Mouse (Mus musculus) Patski (cell line): Measurements from ENCODE around the gene Chka. TPM values are rescaled to one million over a fixed set of nuclear protein-coding genes. Genes with fewer than 3 reads are reported as not detected.

Source experiments
- ATAC-seq: fragments of 100-300 bp; one replicate; pipeline ENCODE4 v1.8.0; 2021
- CTCF ChIA-PET: fragments of 350-600 bp; sonication (Branson Sonifier 250); formaldehyde crosslinking; loops from one replicate; lab custom pipeline; 2022; ENCODE audit warnings: inconsistent platforms; lab: Charles Lee
- POLR2A ChIA-PET: fragments of 350-600 bp; sonication (Branson Sonifier 250); formaldehyde crosslinking; loops from one replicate; lab custom pipeline; 2022; ENCODE audit warnings: antibody characterized with exemption, inconsistent platforms; lab: Charles Lee
- DNase-seq: peaks from one replicate; pipeline ENCODE4 v3.0.0-alpha.2; 2011; ENCODE audit warnings: low read depth, low spot score
- H3K27me3 ChIP-seq: fragments of 371-371 bp; one replicate; pipeline ENCODE4 v1.5.1; 2021
- CTCF ChIP-seq: fragments of 100-300 bp; IDR thresholded peaks from one replicate; pipeline ENCODE4 v1.5.1; 2021
- in situ Hi-C: fragments of 300-500 bp; cut with MboI; formaldehyde crosslinking; loops from 3 replicates; pipeline ENCODE4 v1.11.1; 2018; ENCODE audit warnings: low pct_unique_long_range_greater_than_20kb, mixed read lengths
- polyA plus RNA-seq: library from polyadenylated mRNA; unstranded; gene quantifications from one replicate; pipeline ENCODE4 v1.2.3, GENCODE M21; 2021

Chka gene
- polyA plus RNA-seq, 1 experiment from 2014 or later: 169 TPM

- ChIA-PET CTCF (interaction anchor here (1.3 kb wide), 1 partner anchor 10 kb away, joined by 3 read pairs; no protein-coding TSS in a partner anchor), POLR2A (interaction anchor here (0.7 to 1.5 kb wide), 2 partner anchors 13 to 23 kb away, joined by 4 to 5 read pairs; no protein-coding TSS in a partner anchor)
- in situ Hi-C loops: no loop called here
- DNase-seq: no peak
- no peaks in the 10 kb centered on the region for H3K27me3 ChIP-seq
- no peak for TF ChIP-seq CTCF
- no peak for ATAC-seq
Measured at GRCm38 (mm10) chr19:3897557-3897956, 46.0 kb downstream of the Chka start.

- in situ Hi-C loops: no loop called here
- no peak for TF ChIP-seq CTCF
- CTCF ChIA-PET: no interaction called here
- no peaks in the 10 kb centered on the region for H3K27me3 ChIP-seq
- POLR2A ChIA-PET: no interaction called here
- DNase-seq: no peak
- no peak for ATAC-seq
Measured at GRCm38 (mm10) chr19:3898952-3899351, 47.4 kb downstream of the Chka start.

GRCm38 (mm10) chr19:3899618-3900017 is 48.0 kb downstream of the Chka start:
- H3K27me3 ChIP-seq: no peaks in the 10 kb centered on the region
- DNase-seq (no peak), ATAC-seq (no peak)
- CTCF ChIA-PET: no interaction called here
- in situ Hi-C loops: no loop called here
- TF ChIP-seq CTCF: no peak
- POLR2A ChIA-PET: no interaction called here

GRCm38 (mm10) chr19:3902966-3903365 is 51.4 kb downstream of the Chka start:
- ATAC-seq (no peak), DNase-seq (no peak)
- CTCF ChIA-PET: no interaction called here
- no peak for TF ChIP-seq CTCF
- POLR2A ChIA-PET: interaction anchor here (1.1 kb wide), 1 partner anchor 11 kb away, joined by 3 read pairs; no protein-coding TSS in a partner anchor
- in situ Hi-C loops: no loop called here
- no peaks in the 10 kb centered on the region for H3K27me3 ChIP-seq

DNA sequence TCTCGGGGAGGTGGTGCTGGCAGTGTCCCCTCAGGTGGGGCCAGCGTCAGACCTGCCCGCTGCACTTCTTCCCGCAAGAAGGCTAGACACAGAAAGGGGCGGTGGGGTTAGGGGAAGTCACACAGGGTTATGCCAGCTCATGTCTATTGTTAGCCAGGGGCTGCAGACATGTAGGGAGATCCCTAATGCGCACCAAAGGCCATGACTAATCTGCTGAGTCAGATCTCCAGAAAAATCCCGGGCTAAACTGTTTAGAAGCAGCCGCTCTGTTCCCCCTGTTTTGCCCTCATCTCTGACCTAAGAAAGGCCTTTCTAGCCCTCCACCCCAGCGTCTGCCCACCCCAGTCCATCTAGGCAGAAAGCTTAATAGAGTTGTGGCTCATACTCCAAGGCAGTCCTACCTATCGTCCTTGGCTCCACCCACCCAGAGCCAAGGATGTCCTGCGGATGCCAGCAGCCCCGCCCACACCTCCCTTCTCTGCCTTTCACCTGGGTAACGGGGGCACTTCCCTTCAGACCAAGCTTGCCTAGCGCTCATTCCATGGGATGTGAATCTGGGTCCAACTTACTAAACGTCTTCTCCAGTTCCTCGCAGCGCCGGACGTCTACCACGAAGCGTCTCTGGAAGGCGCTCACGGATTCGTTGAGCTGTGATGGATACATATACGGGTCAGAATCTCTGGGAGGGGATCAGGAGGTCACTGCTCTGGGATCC is 52.2 kb downstream of the Chka start:
- H3K27me3 ChIP-seq: no peaks in the 10 kb centered on the region
- ATAC-seq: no peak
- no peak for DNase-seq
- TF ChIP-seq CTCF: no peak
- CTCF ChIA-PET: interaction anchor here (1.2 kb wide), 1 partner anchor 9 kb away, joined by 3 read pairs; no protein-coding TSS in a partner anchor
- POLR2A ChIA-PET: interaction anchor here (0.8 to 2.4 kb wide), 3 partner anchors 8 to 13 kb away, joined by 3 to 9 read pairs (median 8); no protein-coding TSS in a partner anchor
- in situ Hi-C loops: no loop called here

DNA sequence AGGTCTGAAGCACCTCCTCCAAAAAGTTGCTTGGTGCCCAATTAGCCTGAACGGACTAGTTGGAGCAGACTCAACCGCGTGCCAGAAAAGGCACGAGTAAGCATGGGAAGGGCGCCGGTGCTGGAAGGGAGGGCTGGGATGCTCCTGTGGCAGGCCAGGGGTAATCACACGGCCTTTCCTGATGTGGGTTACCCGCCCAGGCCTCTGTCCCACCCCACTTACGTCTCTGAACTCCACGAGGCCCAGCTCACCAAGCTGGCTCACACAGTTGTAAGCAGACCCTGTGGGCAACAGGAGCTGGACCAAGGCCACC is 52.7 kb downstream of the Chka start:
- ChIA-PET POLR2A (interaction anchor here (0.6 to 2.4 kb wide), 6 partner anchors 9 to 36 kb away, joined by 3 to 9 read pairs (median 6); no protein-coding TSS in a partner anchor), CTCF (interaction anchor here (1.2 kb wide), 1 partner anchor 9 kb away, joined by 3 read pairs; no protein-coding TSS in a partner anchor)
- ATAC-seq: no peak
- in situ Hi-C loops: no loop called here
- TF ChIP-seq CTCF: no peak
- no peak for DNase-seq
- H3K27me3 ChIP-seq: no peaks in the 10 kb centered on the region

DNA sequence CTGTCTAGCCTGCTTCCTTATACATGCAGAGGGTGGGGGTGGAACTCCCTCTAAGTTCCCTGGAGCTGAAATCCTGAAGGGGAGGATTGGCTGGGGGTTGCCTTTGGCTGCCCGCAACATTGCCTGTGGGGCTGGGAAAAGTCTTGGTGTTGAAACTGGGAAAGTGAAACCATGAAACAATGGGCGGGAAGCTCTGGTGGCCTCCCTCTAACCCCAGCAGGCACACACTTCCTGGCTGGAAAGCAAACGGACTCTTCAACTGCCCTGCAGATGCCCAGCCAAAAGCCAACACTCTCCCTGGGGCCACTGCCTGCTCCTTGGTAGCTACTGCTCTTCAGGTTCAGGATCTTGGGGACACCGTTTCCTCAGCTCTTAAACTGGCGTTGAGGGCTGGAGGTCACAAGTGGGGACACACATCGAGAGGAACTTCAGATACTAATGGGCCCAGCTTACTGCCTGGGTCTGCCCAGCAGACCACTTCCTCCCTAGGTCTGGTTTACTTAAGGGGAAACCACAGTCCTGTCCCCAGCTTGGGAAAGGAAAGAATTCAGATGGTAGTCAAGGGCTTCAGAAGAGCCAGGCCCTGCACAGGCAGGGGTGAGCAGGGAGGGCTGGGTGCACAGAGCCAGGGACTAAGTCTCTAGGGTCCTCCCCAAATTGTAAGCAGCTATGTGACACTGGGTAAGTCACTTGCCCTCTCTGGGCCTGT is 53.8 kb downstream of the Chka start:
- DNase-seq (peak; percentile 24), ATAC-seq (no peak)
- ChIA-PET CTCF (interaction anchor here (1.3 kb wide), 1 partner anchor 21 kb away, joined by 4 read pairs; no protein-coding TSS in a partner anchor), POLR2A (interaction anchor here (1.8 to 2.4 kb wide), 3 partner anchors 10 to 15 kb away, joined by 6 to 9 read pairs (median 8); no protein-coding TSS in a partner anchor)
- H3K27me3 ChIP-seq: no peaks in the 10 kb centered on the region
- in situ Hi-C loops: no loop called here
- TF ChIP-seq CTCF: no peak

DNA sequence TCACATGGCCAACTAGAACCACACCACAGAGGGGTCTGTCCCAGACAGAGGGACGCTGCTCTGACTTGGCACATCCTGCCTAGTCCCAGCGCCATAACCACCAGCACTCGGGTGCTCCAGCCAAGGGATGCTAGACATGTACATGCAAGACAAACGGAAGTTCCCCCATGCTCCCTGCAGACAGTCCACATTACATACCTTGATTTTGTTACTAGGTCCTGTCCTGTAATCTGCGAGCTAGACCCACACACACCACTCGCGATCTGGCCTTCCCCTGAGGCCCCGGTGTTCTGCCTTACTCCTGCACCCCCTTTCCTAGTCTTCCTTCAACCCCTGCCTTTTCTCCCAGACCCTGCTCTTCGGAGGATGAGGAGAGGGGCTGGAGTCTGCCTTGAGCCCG is 54.8 kb downstream of the Chka start:
- ChIA-PET POLR2A (interaction anchor here (1.4 to 2.4 kb wide), 3 partner anchors 11 to 20 kb away, joined by 5 to 9 read pairs (median 6); no protein-coding TSS in a partner anchor), CTCF (interaction anchor here (0.7 kb wide), 1 partner anchor 20 kb away, joined by 3 read pairs; no protein-coding TSS in a partner anchor)
- ATAC-seq: no peak
- no peak for TF ChIP-seq CTCF
- DNase-seq: no peak
- H3K27me3 ChIP-seq: no peaks in the 10 kb centered on the region
- in situ Hi-C loops: no loop called here

DNA sequence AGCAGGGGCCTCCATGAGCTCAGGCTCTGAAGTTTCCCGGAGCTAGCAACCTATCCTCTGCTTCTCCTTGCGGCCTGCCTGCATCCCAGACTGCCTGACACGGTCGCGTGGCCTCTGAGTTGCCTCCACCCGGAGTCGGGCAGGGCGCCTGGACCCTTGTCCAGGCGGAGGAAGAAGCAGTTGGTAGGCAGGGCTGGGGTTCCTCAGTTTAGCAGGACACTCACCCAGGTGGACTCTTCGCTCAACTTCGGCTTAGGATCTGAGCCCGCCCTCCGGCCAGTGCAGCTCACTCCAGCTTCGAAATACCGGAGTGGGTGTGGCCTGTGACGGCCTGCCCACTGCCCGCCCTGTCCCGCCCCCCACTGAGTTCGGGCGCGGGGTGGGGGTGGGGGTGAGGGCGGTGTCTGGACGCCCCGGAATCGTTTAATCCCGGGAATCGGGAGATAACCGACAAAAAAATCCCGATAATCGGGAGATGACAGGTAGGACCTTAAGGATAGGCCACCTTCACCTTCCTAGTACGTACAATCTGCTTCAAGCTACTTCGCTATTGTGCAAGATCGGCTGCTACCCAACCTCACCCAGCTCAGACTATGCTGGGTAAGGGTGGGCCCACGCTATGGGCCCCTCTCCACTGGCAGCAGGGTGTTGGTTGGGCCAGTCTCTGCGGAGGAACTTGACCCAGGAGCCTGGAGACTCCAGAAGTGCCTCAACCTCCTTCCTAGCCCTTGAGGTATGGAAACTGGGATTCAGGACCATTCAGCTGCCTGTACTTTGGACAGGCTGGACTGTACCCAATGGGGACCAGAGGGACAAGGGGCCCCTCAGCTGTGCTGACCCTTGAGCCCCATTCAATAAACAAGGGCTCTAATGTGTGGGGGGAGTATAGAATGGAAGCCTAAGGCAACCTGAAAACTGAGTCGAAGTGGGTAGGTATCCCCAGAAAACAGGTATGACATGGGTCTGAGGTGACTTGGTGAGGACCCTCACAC is 55.5 kb downstream of the Chka start, which contains the start of gene Tcirg1:
Gene Tcirg1 (minus strand): TSS at position 339 of the 992 bp plus-strand sequence.
- no peaks in the 10 kb centered on the region for H3K27me3 ChIP-seq
- CTCF ChIA-PET: interaction anchor here (0.7 to 1.2 kb wide), 3 partner anchors 19 to 40 kb away, joined by 3 read pairs; no protein-coding TSS in a partner anchor
- peak; percentile 58 for ATAC-seq
- POLR2A ChIA-PET: interaction anchor here (0.8 to 1.4 kb wide), 5 partner anchors 10 to 77 kb away, joined by 3 to 5 read pairs (median 3); partner anchors contain the start of gene Chka
- TF ChIP-seq CTCF: no peak
- in situ Hi-C loops: no loop called here
- DNase-seq: peak; percentile 38
